Mouse (Mus musculus) megakaryocyte progenitor cell, adult 5-6 weeks (primary cell): ENCODE measurements around the gene Rpl38. TPM values are rescaled to one million over a fixed set of nuclear protein-coding genes. Genes with fewer than 3 reads are reported as not detected.
A peak's percentile ranks its signal among the peaks of the same experiment; 100 is the strongest.

Experiments used
- ATAC-seq: replicated peaks from 2 replicates; pipeline ENCODE4 v1.8.0; 2016; ENCODE audit warnings: mild to moderate bottlenecking, moderate TSS enrichment, inconsistent platforms; ENCODE audit not compliant: poor library complexity
- total RNA-seq, 2 experiments: library from RNA; stranded (forward) in 1 of 2; stranded (reverse) in 1 of 2; fragments of 157-497, 149-512 nt in 1 of 2; fragments of 200-1000 nt in 1 of 2; gene quantifications; 2 replicates each; pipeline versions ENCODE4 v1.2.3 to v1.2.4; 2015 to 2017

The Rpl38 gene
- total RNA-seq, 2 experiments from 2014 or later: 1,176 to 5,175 TPM

DNA sequence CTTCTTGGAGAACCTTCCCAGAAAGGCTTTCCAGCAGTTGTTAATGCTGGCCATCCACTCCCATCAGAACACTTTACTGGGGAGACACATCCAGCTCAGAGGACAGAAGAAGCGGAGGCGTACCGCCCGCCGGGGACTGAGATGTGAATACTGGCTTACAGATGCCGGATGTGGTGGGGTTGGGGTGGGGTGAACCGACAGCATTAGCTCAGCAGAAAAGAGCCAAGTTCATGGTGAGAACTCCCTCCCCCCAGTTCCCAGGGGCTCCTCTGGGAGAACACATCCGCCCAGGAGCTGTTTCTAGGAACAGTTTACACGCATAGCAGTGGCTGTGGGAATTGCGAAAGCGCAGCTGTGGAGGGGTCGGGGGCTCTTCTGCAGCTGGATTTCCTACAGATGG, 31.2 kb downstream of the Rpl38 start:
- ATAC-seq: peak; percentile 37

DNA sequence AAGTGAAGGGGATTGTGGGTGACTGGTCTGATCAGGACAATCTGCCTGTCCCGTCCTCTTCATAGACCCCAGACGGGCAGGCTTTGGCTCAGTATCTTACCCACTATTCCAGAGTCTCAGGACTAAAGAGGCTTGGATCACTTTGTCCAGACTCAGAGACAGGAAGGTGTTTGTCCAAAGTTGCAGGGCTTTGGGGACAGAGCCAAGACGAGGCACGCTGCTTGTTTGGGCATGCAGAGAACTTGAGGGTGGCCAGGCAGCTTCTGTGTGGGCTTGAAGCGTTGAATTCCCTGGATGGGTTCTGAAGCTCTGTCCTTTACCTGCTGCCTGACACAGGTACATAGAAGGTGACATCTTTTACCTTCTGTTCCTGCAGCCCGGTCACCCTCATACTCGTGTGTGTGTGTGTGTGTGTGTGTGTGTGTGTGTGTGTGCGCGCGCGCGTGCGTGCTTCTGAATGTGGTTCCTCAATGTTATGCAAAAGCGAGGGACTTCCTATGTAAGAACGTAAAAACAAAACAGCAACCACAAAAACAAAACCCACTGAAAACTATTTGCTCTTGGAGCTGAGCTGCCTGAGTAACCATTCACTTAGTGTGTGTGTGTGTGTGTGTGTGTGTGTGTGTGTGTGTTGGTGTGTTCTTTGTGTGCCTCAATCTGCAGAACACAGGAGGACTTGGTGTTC, 34.1 kb downstream of the Rpl38 start:
- ATAC-seq: peak; percentile 38

DNA sequence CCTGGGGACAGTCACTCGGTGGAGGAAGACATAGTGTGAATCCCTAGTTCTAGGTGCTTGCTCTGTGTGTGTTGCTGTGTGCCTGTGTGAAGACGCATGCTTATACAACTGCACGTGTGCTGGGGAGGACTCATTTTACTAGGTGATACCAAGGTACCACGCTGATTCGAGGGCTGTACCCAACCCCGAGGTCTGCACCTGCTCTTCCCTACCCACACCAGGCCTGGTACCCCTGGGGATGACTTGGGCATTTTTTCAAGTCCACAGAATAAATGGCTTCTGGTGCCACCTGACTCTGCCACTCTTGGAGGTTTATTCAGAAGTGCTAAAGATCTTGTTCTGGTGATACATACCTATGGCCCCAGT, 34.7 kb downstream of the Rpl38 start:
- no peak for ATAC-seq

DNA sequence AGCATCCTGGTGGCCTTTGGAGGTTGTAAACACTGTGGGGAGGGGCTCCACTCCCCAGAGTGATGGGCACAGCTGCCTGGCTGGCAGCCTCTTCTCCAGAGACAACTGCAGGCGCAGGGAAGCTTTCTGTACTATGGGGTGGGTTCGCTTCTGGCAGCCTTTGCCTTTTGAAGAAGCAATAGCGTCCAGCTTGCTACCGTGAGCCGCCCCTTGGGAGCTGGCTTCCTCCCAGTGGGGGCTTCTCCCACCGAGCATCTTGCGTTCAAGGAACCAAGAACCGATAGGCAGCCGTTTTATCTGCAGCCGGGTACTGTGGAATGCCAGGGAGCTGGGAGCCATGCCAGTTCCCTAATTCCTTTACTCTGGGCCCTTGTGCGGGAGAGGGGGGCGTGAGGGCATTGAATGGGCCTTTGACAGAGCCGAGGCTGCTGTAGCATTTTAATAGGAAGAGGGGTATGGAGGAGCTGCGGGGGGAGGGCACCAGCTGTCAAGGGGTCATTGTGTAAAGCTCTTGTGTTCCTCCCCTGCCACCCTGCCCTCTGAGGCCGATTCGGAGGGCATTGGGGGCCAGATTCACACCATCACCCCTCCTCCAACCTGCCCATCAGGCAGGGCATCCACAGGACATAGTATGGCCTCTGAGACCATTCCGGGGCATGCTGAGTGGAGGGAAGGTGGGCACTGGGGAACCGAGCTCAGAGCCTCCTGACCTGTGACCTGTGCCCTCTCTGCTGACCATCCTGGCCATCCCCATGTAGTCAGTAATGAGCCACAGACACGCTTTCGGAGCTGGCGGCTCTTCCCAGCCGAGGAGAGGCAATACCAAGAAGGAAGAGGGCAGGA, 36.0 kb downstream of the Rpl38 start:
- ATAC-seq: no peak

DNA sequence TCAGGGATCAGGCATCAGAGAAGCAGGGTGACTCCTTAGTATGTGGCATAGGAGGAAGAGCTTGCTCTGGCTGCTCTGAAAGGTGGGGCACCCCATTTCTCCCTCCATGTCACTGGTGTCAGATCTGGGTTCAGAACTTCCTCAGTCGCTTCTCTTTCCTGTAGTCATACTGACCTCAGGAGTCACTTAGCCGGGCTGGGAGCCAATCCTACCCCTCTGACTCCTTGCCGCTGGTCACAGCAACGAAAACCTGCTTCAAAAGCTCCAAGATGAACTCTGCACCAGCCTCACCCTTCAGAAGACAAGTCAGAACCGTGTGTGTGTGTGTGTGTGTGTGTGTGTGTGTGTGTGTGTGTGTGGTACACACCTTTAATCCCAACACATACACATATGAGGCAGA, 38.0 kb downstream of the Rpl38 start:
- no peak for ATAC-seq

DNA sequence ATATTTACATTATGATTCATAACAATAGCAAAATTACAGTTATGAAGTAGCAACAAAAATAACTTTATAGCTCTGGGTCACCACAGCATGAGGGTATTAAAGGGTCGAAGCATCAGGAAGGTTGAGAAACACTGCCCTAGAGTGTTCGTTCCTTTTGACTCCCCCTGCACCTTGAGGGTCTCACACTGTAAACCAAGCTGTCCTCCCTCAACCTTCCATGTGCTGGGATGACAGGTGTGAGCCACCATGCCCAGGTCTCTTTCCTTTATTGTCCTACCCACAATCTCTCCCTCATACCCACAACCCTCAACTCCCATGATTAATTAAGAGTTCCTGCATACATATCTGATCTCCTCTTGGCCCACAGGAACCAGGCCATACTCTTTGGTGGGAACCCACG, 43.1 kb downstream of the Rpl38 start:
- no peak for ATAC-seq

DNA sequence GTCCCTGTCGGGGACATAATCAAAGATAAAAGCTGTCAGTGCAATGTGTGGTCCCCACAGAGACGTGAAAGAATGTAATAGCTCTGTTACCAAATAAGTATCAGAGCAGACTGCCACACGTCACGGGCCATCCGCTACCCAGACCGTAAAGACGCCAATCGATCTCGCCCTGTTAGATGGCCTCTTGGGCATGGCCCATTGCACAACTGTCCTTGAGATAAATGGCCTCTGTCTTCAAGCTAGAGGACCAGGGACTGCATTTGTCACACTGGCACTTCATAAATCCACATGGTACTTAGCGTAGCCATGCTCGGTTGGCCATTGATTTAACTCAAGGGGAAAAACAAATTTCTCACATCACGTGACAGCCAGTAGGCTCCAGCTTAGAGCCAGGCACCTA, 43.5 kb downstream of the Rpl38 start:
- ATAC-seq: no peak

DNA sequence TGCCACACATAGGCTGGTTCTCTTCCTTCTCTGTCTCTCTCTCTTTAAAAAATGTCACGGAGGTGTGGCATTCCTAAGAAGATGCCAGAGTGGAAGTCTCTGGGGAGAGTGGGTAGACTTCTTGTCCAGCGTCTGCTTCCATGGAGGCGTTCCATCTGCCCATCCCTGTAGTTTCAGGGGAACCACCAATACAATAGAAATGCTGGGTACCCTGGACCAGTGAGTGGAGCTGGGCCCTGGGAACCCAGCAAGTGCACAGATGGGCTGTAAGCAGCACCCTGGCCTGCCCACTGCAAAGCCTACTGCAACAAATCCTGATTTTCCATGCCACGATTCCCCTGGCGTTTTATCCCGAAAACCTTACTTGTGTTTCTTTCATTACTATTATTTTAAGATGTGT, 46.2 kb downstream of the Rpl38 start:
- no peak for ATAC-seq

DNA sequence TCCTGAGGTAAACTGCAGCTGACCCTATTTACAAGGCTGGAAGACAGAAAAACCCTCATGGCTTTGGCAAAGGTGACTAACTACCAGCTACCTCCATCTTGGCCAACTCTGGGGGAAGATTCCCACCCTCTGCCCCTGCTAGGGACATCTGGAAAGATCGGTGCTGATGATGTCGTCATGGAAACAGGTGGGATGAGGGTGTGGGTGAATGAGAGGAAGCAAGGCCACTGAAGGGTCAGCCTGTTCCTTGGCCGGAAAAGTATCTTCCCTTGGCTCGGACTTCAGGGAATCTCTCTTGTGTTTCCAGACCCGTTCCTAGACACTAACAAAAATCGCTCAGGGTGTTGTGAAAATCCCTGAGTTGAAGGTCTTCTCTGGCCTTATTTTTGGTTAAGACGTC, 47.2 kb downstream of the Rpl38 start:
- no peak for ATAC-seq

DNA sequence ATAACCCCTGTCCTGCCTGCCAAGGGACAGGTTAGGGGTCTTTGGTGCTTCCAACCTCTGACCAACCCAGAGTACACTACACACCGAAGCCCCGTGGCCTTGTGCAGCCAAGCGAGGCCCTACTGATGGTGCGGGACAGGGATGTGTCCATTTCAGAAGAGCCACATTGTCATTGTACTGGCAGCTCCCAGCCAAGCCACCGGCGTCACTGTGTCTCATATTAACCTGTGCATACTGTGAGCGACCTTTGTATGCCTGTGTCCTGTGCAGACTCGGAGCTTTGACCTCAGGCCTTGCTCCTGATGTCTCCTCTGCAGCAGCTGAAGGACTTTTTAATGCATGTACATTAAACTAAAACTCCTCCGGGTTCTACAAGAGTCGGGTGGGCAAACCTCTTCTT, 52.2 kb downstream of the Rpl38 start:
- no peak for ATAC-seq

Other genes starting within 250 kb of the Rpl38 start
- 3.1 and 4.0 TPM in 2 replicates for gene Ttyh2, start 6.9 kb downstream of the Rpl38 start, total RNA-seq (2015)
- 4.4 and 5.9 TPM in 2 replicates for gene Ttyh2, start 6.9 kb downstream of the Rpl38 start, total RNA-seq (2017)
- not detected in 2 replicates for gene Dnaic2, start 58.9 kb downstream of the Rpl38 start, total RNA-seq (2015)
- not detected in 2 replicates for gene Dnaic2, start 58.9 kb downstream of the Rpl38 start, total RNA-seq (2017)
- gene Kif19a, start 96.9 kb downstream of the Rpl38 start, total RNA-seq (2015): not detected in 2 replicates
- gene Kif19a, start 96.9 kb downstream of the Rpl38 start, total RNA-seq (2017): not detected in 2 replicates
- not detected in 2 replicates for gene Btbd17, start 127.4 kb downstream of the Rpl38 start, total RNA-seq (2015)
- not detected in 2 replicates for gene Btbd17, start 127.4 kb downstream of the Rpl38 start, total RNA-seq (2017)
- not detected in 2 replicates for gene Gpr142, start 130.4 kb downstream of the Rpl38 start, total RNA-seq (2015)
- not detected in 2 replicates for gene Gpr142, start 130.4 kb downstream of the Rpl38 start, total RNA-seq (2017)
- gene Gprc5c, start 182.6 kb downstream of the Rpl38 start, total RNA-seq (2015): not detected in 2 replicates
- gene Gprc5c, start 182.6 kb downstream of the Rpl38 start, total RNA-seq (2017): 0.67 TPM in 1 of 2 replicates, not detected in the other
- gene Cd300a, start 221.5 kb downstream of the Rpl38 start, total RNA-seq (2015): 7.7 and 8.9 TPM in 2 replicates
- gene Cd300a, start 221.5 kb downstream of the Rpl38 start, total RNA-seq (2017): 14.2 and 29.7 TPM in 2 replicates